Mouse (Mus musculus) CD4-positive, CD25-positive, alpha-beta regulatory T cell, adult 4 months (primary cell): Measurements from ENCODE around the gene Pappa2. TPM values are rescaled to one million over a fixed set of nuclear protein-coding genes. Genes with fewer than 3 reads are reported as not detected.

ENCODE experiments used
- ATAC-seq: one replicate; pipeline ENCODE4 v1.8.0; 2017
- polyA plus RNA-seq, 2 experiments: library from polyadenylated mRNA; unstranded; fragments of 100-300 nt; shearing (Covaris generic); gene quantifications; one replicate each; pipeline ENCODE4 v1.2.1; 2017

The Pappa2 gene
- polyA plus RNA-seq, 2 experiments from 2014 or later, result not detected

- no peak for ATAC-seq
These were observed 231.8 kb downstream of the Pappa2 start for GRCm38 (mm10) chr1:158748356-158749096.

- ATAC-seq, result no peak
These were observed 238.8 kb downstream of the Pappa2 start for GRCm38 (mm10) chr1:158741449-158741848.

GRCm38 (mm10) chr1:158740949-158741348, 239.3 kb downstream of the Pappa2 start:
- ATAC-seq, result no peak

- ATAC-seq, result no peak
These were observed 240.0 kb downstream of the Pappa2 start for GRCm38 (mm10) chr1:158740161-158740766.

DNA sequence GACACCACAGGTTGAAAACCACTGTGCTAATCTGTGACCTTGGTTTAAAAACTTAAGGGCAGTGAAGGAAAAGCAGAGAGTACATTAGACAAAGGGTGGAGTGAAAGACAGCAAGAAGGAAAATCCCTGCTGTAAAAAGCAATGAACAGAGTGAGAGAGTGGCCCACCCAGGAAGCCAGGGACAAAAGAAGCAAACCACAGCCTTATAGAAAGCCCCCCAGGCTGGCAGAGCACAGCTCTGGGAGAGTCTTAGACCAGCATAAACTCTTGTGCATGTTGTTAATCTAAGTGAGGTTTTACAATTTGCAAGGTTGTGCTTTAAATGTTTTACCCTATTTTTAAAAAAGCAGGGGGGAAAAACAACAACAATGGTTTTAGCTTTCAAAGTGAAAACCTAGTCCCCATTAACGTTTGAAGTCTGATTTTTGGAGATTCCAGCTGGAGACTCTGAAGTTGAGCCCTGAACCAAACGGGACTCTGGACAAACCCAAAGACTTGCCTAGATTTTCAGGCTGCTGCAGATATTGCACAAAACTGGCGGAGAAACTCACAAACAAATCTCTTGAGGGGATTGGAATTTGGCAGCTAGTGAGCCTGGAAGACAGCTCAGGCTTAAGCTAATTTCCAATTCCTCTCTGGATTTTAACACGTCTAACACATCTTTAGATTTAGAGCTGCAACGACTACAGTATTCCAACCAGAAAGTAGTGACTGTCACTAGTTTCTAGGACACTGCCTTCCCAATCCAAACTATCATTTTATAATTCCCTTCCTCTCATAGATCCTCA, 241.0 kb downstream of the Pappa2 start:
- ATAC-seq, result no peak

DNA sequence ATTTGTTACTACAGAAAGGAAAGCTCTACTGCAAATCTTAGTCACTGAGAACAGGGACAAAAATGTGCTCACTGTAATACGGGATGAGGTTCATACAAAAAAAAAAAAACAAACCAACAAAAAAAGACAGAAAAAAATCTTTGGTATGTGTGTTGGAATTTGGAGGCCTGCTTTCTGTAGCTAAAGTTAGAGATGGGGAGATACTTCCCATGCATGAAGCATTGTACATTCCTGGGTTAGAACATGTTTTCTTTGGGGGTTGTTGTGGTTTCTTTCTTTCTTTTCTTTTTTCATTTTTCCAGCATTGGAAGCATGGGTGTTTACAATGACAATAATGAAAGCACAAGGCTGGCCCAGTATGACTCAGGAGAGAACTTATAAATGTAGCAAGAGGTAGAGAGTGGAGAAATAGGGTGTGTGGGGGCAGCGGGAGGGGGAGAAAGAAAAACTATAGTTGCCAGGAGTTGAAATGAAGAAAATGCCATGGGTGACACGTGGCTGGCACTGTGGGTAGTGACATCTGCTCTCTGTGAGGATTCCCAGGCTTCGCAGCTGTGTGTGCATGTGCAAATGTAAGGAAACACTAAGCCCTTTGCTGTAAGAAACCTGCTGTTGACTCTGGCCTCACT, 247.3 kb downstream of the Pappa2 start:
- ATAC-seq, result no peak

DNA sequence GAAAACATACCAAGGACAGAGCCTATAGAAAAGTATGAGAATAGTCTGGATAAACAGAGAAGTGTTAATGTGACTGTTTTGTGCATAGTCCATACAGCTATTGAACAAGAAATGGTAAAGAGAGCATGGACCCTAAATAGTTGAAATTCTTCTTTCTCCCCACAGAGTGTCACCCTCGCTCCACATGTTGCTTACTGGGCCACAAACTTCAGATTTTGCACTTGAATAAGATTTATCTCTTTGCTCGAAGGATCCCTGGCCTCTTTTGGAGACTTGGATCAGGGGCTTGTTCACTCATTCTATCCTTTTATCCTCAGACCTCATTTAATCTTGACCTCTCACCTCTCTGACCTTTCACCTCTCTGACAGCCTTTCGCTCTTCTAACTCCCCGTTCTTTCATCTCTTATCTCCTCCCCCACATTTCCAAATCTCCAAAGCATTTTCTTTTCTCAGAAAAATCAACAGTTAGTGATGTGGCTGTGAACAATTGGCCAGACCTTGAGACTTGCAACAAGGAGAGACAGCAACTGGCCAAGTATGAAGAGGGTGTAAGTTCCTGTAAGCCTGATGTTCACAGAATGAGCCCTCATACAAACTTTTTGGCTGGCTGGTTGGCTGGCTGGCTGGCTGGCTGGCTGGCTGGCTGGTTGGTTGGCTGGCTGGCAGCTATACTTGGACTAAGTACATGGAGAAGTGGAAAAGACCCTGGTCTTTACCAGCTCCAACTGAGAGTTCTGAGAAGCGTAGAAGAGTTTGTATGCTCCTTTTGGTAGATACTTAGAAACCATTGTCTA, 266.8 kb downstream of the Pappa2 start:
- ATAC-seq, result no peak

GRCm38 (mm10) chr1:158701336-158701735, 279.0 kb downstream of the Pappa2 start:
- ATAC-seq, result no peak

DNA sequence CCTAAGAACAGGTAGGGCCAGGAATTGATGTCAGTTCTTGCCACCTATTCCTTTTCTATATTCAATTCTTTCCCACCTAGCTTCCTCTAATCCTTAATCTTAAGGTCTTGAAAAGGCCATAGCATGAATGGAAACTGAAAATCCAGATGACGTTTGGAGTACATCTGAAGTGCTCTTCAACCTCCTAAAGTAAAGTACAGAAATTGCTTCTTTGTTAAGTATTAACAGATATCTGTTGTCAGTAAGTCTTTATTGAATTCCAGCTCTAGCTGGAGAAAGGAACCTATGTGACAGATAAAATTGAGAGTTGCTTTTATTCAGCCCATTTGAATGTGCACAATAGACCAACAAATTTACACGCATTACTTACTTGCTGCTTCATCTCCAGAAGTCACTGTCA, 280.1 kb downstream of the Pappa2 start:
- no peak for ATAC-seq

GRCm38 (mm10) chr1:158699276-158699675, 281.0 kb downstream of the Pappa2 start:
- ATAC-seq, result no peak

DNA sequence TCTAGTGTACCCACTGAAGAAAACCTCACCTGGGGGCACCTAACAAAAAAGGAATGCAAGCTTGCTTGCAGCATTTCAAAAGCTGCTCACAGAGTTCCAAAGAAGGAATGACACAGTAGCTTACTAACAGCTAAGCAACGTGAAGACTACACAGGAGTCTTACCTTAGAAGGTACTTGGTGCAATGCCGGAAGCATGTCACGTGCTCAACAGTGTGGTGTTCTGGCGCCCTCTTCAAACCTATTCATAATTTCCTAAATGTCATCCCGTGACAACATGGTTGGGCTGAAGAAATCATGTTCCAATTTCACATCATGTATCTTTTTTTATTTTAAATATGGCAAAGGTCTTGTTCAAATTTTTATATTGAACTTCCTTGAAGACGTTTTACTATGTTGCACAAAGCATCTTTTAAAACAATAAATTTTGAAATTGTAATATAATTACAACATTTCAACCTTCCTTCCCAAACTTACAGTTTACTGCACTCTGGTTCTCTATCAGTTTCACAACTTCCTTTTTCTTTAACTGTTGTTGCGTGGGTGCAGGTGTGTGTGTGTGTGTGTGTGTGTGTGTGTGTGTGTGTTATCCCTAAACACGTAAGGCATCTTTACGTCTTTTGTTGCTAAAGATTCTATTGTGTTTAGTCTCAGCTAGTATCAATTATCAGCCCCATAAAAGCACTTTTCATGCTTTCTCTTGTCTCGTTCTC, 282.3 kb downstream of the Pappa2 start:
- no peak for ATAC-seq

DNA sequence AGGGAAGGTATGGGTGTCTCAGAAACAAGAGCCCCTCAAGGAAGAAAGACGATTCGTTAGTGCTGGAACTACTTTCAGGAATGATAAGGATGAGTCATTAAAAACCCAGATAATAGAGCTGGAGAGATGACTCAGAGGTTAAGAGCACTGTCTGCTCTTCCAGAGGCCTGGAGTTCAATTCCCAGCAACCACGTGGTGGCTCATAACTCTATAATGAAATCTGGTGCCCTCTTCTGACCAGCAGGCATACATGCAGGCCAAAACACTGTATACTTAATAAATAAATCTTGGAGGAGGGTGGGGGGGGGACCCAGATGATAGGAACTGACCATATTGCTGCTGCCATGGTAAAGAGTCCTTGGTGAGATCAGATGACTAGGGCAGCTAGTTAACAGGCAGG, 282.9 kb downstream of the Pappa2 start:
- no peak for ATAC-seq

DNA sequence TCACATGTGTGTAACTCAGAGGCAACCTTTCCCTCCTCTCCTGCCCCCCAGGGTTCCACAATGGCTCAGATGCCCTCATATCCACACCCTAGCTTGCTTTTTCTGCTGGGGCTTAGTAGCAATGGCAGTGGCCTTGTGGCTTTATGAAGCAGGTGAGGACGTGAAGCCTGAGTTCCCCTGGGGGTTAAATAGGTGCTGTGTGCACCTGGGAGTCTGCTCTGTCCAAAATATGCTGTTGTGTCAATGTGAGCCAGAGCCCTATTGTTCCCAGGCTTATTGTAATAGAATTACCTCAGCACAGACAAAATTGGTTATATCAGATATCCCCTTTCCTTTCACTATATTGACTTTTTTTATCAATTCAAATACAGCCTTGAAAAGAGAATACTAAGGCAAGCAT, 292.6 kb downstream of the Pappa2 start:
- no peak for ATAC-seq

- ATAC-seq, result no peak
These were observed 310.2 kb downstream of the Pappa2 start for GRCm38 (mm10) chr1:158669971-158670592.

- ATAC-seq, result no peak
These were observed 314.3 kb downstream of the Pappa2 start for GRCm38 (mm10) chr1:158666001-158666400.
